Mouse (Mus musculus) kidney, postnatal 36 days (tissue): Measurements from ENCODE around the gene Stmnd1.
A peak's percentile ranks its signal among the peaks of the same experiment; 100 is the strongest.
"Not testable (repeated sequence)": the region's sequence is repeated elsewhere in the genome, so short reads cannot be mapped to it uniquely, and the experiment has no call there.

ENCODE experiments used
- DNase-seq, 2 experiments: peaks; one replicate each; pipeline ENCODE4 v3.0.0; 2021 to 2022; ENCODE audit warnings: mixed read lengths in 2 of 2

The Stmnd1 gene

GRCm38 (mm10) chr13:46273453-46274110 is at the start of gene Stmnd1:
Stmnd1 (plus strand) TSS chr13:46273721.
- DNase-seq, result no peak

DNA sequence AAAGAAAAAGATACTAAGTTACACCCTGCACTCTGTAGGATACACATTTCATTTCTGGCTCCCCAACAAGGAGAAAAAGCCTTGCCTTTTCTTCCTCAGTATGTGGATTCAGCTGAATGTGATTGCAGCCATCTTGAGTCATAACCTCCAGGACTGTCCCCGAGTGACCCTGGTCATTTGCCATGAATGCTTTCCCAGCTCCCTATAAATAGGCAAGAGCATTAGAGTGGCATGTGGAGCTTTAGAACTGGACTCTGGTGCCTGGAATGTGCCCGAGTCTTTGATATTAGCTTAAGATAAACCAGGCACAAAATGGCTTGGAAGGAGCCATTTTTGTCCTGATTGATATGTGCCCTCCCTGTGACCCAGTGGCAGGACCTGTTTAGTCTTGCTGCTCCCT is 46.6 kb upstream of the Stmnd1 start:
- peak; percentile 37 to 55 for DNase-seq

GRCm38 (mm10) chr13:46227486-46227885 is 46.0 kb upstream of the Stmnd1 start:
- no peak for DNase-seq

DNA sequence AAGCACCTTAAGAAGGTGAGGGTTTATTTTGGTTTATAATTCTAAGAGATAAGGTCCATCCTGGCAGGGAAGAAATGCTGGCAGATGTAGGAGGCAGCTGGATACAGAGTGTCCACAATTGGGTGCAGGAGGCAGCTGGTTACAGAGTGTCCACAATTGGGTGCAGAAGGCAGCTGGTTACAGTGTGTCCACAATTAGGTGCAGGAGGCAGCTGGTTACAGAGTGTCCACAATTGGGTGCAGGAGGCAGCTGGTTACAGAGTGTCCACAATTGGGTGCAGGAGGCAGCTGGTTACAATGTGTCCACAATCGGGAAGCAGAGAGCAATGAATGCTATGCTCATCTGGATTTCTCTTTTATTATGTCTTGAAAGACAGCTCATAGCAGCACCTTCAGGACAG is 44.8 kb upstream of the Stmnd1 start:
- DNase-seq, result not testable (repeated sequence)

- DNase-seq, result peak; percentile 13 to 39
Measured at GRCm38 (mm10) chr13:46231514-46232085, 41.9 kb upstream of the Stmnd1 start.

- peak; percentile 41 to 65 for DNase-seq
Measured at GRCm38 (mm10) chr13:46237723-46238349, 35.7 kb upstream of the Stmnd1 start.

- DNase-seq, result peak; percentile 71 to 81
Measured at GRCm38 (mm10) chr13:46238796-46239195, 34.7 kb upstream of the Stmnd1 start.

DNA sequence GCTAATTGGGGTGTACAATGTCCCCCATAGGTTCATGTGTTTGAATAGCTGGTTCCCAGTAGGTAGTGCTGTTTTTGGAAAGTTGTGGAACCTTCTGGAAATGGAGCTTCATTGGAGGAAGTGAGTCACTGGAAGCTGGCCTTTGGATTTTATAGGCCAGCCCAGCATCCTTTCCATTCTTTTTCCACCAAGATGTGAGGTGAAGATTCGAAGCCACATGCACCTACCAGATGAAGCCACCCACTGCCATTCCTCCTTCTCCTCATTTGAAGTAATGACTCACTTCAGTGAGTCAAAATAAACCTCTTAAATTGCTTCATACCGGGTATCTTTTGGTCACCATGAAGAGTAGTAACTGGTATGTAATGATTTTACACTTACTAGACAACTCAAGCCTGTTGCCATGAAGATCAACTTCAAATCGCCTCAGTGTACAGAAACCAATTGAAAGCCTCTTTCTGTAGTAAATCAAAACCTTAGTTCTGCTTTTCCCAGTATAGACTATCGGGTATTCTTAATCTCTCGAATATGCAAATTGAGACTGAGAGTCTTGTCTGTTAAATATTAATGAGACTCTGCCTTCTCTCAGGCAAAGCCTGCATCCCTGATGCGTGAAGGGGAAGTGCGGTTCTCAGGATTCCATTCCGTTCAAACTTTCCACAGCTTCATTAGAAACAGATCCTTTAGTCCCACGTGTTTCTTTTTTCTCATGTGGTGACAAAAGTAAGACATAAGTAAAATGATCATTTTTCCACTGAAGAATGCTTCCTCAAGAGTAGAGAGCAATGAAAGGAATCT is 31.9 kb upstream of the Stmnd1 start:
- DNase-seq, result peak; percentile 17 to 34

GRCm38 (mm10) chr13:46253753-46254152 is 19.8 kb upstream of the Stmnd1 start:
- no peak for DNase-seq

- no peak for DNase-seq
Measured at GRCm38 (mm10) chr13:46254171-46254570, 19.4 kb upstream of the Stmnd1 start.

- no peak for DNase-seq
Measured at GRCm38 (mm10) chr13:46255616-46256015, 17.9 kb upstream of the Stmnd1 start.

DNA sequence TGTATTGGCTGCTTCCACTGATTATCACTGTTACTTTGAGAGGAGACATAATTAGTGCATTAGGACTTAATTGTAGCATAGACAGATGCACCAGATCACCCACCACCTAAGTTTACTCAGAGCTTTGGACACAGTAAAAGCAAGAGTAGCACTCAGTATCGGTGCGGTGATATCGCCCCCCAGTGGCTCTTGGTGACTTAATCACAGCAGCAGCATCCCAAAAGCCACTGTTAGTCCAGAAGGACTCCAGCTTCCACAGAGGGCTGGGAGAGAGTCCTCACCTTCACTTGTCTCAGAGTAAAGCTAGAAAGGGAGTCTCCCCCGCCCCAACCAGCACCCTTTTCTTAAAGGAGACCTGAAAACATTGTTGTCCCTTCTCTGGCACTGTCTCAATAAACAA is 15.7 kb upstream of the Stmnd1 start:
- DNase-seq, result peak; percentile 65 to 90

DNA sequence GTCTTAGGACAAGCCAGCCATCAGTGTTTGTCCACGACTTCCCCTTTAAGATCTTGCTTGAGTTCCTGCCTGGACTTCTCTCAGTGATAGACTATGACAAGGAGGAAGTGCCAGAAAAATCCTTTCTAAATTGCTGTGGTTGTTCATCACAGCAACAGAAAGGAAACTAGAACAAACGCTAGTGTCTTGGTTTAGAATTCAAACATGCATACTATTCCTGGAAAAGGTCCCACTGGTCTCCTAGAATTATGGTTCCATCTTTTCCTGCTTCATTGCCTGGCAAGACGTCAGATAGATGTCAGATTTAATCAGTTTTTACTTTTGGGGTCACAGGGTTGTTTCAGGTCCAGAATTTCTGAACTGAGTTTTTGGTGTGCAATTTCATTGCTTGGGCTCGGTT is 14.0 kb upstream of the Stmnd1 start:
- no peak for DNase-seq

- no peak for DNase-seq
Measured at GRCm38 (mm10) chr13:46261244-46261643, 12.3 kb upstream of the Stmnd1 start.

- DNase-seq, result no peak
Measured at GRCm38 (mm10) chr13:46267783-46268182, 5.7 kb upstream of the Stmnd1 start.

DNA sequence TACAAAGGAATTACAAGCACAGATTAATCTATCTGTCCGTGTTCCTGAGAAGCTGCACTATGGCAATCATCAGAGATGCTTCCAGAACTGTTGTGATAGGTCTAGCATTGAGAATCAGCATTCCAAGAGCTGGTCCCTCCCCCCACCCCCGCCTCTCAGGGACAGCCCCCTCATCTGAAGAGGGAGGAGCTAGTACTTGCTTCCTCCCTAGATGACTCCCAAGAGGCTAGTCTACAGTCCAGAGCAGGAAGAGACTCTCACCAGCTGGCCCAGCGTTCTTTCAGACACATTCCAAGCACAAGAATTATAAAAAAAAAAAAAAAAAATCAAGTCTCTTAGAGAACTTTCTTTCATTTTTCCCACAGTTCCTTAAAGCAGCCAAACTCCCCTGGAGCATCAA is 5.2 kb upstream of the Stmnd1 start:
- DNase-seq, result peak; percentile 13 to 39

DNA sequence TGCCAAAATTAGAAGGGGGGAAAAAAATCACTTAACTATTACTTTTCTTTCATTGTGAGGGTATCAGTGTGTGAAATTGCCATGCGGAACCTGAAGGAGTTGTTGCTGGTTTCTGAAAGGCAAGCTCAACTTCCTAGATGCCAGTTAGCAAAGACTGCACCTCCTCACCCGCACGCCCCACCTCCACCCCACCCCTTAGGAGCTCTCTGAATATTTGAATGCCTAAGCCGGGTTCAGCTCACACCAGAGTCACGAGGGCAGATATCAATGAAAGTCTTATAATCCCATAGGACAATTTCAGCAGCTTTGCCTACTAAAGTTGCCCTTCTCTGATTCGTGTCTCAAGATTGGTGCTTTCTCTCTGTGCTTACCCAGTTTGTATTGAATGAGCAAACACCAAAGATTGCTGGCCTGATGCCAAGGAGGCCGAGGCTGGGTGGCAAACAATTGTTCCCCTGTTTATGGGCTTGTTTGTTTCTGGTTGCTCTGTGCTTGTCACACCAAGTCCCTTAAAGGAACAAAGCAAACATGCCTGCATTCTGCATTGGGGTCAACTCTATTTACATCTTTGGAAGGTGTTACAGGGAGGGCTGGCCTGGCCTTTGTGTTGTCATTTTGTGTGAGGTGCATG is 4.6 kb upstream of the Stmnd1 start:
- DNase-seq, result peak; percentile 13 to 47

DNA sequence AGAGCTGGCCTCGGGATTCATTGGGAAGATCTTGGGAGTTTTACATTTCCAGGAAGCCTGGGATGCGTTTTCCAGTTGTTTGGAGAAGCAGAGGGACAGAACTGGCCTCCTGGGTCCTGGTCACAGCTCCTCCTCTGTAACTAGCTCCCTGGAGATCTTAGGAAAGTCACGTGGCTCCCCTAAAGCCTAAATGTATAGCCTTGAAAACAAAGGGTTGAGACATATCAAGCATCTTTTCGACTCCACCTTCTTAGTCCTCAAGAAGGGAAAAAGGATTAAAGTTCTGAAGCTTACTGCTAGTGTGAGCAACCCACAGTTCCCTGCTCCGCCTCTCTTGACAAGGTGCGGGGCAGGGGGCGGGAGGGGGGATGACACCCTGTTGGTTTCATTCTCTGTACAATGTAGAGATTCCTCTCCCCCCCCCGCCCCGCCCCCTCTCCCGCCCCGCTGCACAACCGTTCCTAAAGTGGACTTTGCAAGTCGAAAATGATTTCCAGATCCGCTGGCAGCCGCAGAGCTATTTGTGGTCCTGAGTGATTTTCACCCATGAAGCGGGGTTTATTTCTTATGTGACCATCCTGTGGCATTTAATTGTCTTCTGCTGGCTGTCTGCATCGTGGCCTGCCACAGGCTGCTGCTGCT is 589 bp upstream of the Stmnd1 start:
- no peak for DNase-seq

DNA sequence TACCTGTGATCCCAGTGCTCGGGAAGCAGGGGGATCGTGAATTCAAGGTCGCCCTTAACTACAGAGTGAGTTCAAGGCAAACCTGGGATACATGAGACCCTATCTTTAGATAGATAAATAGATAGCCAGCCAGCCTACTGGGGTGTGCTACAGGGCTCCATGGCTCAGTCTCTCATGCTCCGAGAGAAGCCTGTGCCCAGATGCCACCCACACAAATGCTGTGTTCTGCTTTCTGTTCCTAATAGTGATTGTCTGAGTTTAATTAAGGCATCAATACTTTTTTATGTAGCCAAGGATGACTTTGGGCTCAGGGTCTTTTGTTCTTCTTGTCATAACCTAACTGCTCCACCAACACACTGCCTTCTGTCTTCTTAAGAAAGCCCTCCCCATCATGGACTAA is 2.2 kb downstream of the Stmnd1 start:
- no peak for DNase-seq

DNA sequence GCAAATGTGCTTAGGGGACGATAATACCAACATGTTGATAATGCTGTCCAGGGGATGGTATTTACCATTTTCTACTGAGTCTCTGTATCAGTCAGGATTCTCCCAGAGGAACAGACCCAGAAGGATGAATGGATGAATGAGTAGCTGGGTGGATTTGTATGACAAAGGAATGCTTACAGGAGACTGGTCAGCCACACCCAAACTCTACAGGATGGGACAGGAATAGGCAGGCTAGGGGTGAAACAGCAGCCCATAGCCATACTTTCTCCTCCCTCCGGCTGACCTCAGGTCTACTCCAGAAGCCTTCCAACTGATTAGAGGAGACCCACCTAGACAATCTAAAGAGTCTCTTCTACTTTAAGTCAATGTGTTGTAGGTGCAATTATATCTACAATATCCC is 9.0 kb downstream of the Stmnd1 start:
- DNase-seq, result no peak

- no peak for DNase-seq
Measured at GRCm38 (mm10) chr13:46287801-46288200, 14.3 kb downstream of the Stmnd1 start.

- DNase-seq, result peak in 1 of 2 experiments; percentile 28
Measured at GRCm38 (mm10) chr13:46288372-46288771, 14.9 kb downstream of the Stmnd1 start.
